Mouse (Mus musculus): ENCODE results near the gene Clic3. TPM values are rescaled to one million over a fixed set of nuclear protein-coding genes. Genes with fewer than 3 reads are reported as not detected.

Clic3 gene
- polyA plus RNA-seq, 1 experiment from 2014 or later = 2.2 TPM

DNA sequence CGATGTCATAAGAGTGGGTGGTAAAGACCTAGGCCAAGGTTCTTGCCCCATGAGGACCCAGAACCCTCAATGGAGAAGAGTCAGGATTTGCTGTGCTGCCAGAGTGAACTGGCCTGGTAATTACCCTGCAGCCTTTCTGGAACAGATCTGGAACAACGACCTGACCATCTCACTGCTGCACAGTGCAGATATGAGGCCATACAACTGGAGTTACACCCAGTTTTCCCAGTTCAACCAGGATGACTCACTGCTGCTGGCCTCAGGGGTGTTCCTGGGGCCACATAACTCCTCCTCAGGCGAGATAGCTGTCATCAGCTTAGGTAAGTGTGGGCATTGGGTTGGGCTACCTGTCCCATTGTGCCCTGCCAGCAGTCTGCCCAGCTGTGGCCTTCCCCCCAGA lies 46.1 kb downstream of the Clic3 start:
- H3K36me3 ChIP-seq (replicated peaks; ENCODE audit: control insufficient read depth, insufficient read depth) = peaks cover 37% of the 10 kb centered on the region
- no peak overlapping the region for H3K27ac ChIP-seq
- no peak overlapping the region for H3K9ac ChIP-seq
- H3K27me3 ChIP-seq (ENCODE audit: control insufficient read depth, insufficient read depth, low read length) = no peaks in the 10 kb centered on the region
- no peak overlapping the region for H3K4me3 ChIP-seq (replicated peaks; ENCODE audit: low read length)
- DNase-seq (ENCODE audit: low spot score) = no peak
- no peak overlapping the region for H3K4me2 ChIP-seq (replicated peaks)
- ATAC-seq (ENCODE audit: low FRiP score) = no peak
- 95% methylated on average over 3 of the region's 3 CpGs for WGBS
- H3K4me1 ChIP-seq (replicated peaks; ENCODE audit: control insufficient read depth, insufficient read depth, low read length) = peaks cover 11% of the 10 kb centered on the region
- H3K9me3 ChIP-seq (ENCODE audit: control insufficient read depth, low read length) = no peaks in the 10 kb centered on the region

DNA sequence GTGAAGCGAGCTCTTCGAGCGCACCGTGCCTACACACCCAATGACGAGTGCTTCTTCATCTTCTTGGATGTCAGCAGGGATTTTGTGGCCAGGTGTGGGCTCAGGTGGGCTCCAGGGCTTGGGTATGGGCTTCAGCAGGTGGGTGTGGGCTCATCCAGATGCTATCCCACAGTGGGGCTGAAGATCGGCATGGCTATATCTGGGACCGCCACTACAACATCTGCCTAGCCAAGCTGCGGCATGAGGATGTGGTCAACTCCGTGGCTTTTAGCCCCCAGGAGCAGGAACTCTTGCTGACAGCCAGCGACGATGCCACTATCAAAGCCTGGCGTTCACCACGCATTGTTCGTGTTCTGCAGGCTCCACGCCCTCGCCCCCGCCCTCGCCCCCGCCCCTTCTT lies 47.9 kb downstream of the Clic3 start:
- WGBS = 92% methylated on average over 19 of the region's 19 CpGs
- Histone ChIP-seq H3K27ac (no peak overlapping the region), H3K9me3 (ENCODE audit: control insufficient read depth, low read length) (no peaks in the 10 kb centered on the region), H3K4me3 (replicated peaks; ENCODE audit: low read length) (no peak overlapping the region), H3K4me1 (replicated peaks; ENCODE audit: control insufficient read depth, insufficient read depth, low read length) (peaks cover 11% of the 10 kb centered on the region), H3K36me3 (replicated peaks; ENCODE audit: control insufficient read depth, insufficient read depth) (peaks cover 37% of the 10 kb centered on the region), H3K4me2 (replicated peaks) (no peak overlapping the region), H3K9ac (no peak overlapping the region), H3K27me3 (ENCODE audit: control insufficient read depth, insufficient read depth, low read length) (no peaks in the 10 kb centered on the region)
- DNase-seq (ENCODE audit: low spot score) = no peak
- ATAC-seq (ENCODE audit: low FRiP score) = no peak

DNA sequence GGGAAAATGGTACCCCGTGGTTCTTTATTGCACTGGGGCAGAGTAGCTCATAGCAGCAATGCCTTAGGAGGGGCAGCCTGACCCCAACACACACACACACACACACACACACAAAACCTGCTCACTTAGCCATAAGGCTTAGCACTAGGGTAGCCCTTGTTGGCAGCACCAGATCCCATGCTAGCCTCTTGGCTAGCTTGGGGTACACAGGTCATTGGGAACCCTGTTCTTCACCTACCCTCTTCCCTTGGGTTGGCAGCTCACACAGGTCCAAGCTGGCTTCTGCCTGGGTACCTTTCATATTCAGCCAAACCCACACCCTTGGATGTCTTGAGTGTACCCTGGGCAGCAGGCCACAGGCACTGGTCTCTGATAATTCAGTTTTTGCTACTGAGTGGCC lies 48.4 kb downstream of the Clic3 start:
- no peak for DNase-seq (ENCODE audit: low spot score)
- Histone ChIP-seq H3K27me3 (ENCODE audit: control insufficient read depth, insufficient read depth, low read length) (no peaks in the 10 kb centered on the region), H3K4me2 (replicated peaks) (no peak overlapping the region), H3K9me3 (ENCODE audit: control insufficient read depth, low read length) (no peaks in the 10 kb centered on the region), H3K36me3 (replicated peaks; ENCODE audit: control insufficient read depth, insufficient read depth) (peaks cover 37% of the 10 kb centered on the region), H3K9ac (no peak overlapping the region), H3K4me3 (replicated peaks; ENCODE audit: low read length) (no peak overlapping the region), H3K4me1 (replicated peaks; ENCODE audit: control insufficient read depth, insufficient read depth, low read length) (peaks cover 11% of the 10 kb centered on the region), H3K27ac (no peak overlapping the region)
- ATAC-seq (ENCODE audit: low FRiP score) = no peak
- 86% methylated on average over 1 of the region's 1 CpGs for WGBS

DNA sequence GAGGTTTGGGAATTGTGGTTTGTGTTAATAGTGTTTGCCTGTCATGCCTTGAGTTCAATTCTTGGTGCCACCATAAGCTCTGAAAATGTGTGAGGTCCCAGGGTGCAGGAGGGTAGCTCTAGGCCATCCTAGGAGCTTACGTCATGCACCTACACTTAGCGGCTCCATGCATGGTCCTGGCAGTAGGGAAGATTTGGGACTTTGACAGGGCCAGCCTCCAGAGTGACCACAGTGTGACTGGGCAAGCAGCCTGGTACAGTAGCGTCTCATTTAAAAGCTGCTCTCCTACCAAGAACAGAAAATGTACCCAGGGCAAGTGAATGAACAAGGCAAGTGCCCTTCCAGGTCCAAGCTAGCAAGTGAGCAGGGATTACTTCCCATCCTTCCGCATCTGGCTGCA lies 49.2 kb downstream of the Clic3 start:
- H3K4me1 ChIP-seq (replicated peaks; ENCODE audit: control insufficient read depth, insufficient read depth, low read length) = peaks cover 11% of the 10 kb centered on the region
- WGBS = 95% methylated on average over 4 of the region's 4 CpGs
- H3K27me3 ChIP-seq (ENCODE audit: control insufficient read depth, insufficient read depth, low read length) = no peaks in the 10 kb centered on the region
- ATAC-seq (ENCODE audit: low FRiP score) (no peak), DNase-seq (ENCODE audit: low spot score) (no peak)
- no peak overlapping the region for H3K4me3 ChIP-seq (replicated peaks; ENCODE audit: low read length)
- no peak overlapping the region for H3K4me2 ChIP-seq (replicated peaks)
- peaks cover 37% of the 10 kb centered on the region for H3K36me3 ChIP-seq (replicated peaks; ENCODE audit: control insufficient read depth, insufficient read depth)
- no peak overlapping the region for H3K27ac ChIP-seq
- no peak overlapping the region for H3K9ac ChIP-seq
- no peaks in the 10 kb centered on the region for H3K9me3 ChIP-seq (ENCODE audit: control insufficient read depth, low read length)

DNA sequence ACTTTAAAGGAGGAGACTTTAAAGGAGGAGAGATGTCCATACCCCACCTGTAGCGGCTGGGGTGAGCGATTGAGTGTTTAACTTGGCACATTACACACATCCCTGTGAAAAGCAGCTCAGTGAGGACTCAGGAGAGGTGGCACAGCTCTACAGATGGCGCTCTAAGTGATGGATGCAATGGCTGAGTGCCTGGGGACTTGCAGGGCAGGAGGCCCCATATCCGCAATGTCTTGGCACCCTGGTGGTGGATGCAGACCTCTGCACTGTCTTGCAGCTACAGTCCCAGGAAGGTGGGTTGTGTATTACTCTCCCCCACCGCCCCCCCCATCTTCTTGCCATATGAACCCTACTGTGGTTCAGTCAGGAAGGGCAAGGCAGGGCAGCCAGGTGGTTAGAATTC lies 50.3 kb downstream of the Clic3 start:
- WGBS = 27% methylated on average over 5 of the region's 5 CpGs
- DNase-seq (ENCODE audit: low spot score) (no peak), ATAC-seq (ENCODE audit: low FRiP score) (no peak)
- no peaks in the 10 kb centered on the region for H3K9me3 ChIP-seq (ENCODE audit: control insufficient read depth, low read length)
- H3K36me3 ChIP-seq (replicated peaks; ENCODE audit: control insufficient read depth, insufficient read depth) = peaks cover 37% of the 10 kb centered on the region
- H3K4me2 ChIP-seq (replicated peaks) = no peak overlapping the region
- H3K4me1 ChIP-seq (replicated peaks; ENCODE audit: control insufficient read depth, insufficient read depth, low read length) = peaks cover 3% of the 10 kb centered on the region
- H3K27me3 ChIP-seq (ENCODE audit: control insufficient read depth, insufficient read depth, low read length) = no peaks in the 10 kb centered on the region
- no peak overlapping the region for H3K4me3 ChIP-seq (replicated peaks; ENCODE audit: low read length)
- H3K9ac ChIP-seq = no peak overlapping the region
- no peak overlapping the region for H3K27ac ChIP-seq

Small RNAs within 50 kb of the gene (microRNA-seq; reads per million reads assigned to microRNA genes)
- not detected for gene Mir3087

Other genes with a start within 250 kb of the Clic3 start
- gene Nelfb, start 245.3 kb upstream of the Clic3 start, polyA plus RNA-seq (2014; fragmentation: Nextera tagmentation; extraction: Ambion mirVana) = 88.0 and 91.6 TPM in 2 replicates
- gene Stpg3, start 242.2 kb upstream of the Clic3 start, polyA plus RNA-seq (2014; fragmentation: Nextera tagmentation; extraction: Ambion mirVana) = not detected in 2 replicates
- not detected in 2 replicates for gene Fam166a, start 238.1 kb upstream of the Clic3 start, polyA plus RNA-seq (2014; fragmentation: Nextera tagmentation; extraction: Ambion mirVana)
- 382 and 411 TPM in 2 replicates for gene Tubb4b, start 232.1 kb upstream of the Clic3 start, polyA plus RNA-seq (2014; fragmentation: Nextera tagmentation; extraction: Ambion mirVana)
- gene Slc34a3, start 222.5 kb upstream of the Clic3 start, polyA plus RNA-seq (2014; fragmentation: Nextera tagmentation; extraction: Ambion mirVana) = not detected in 2 replicates
- not detected in 2 replicates for gene Rnf224, start 220.1 kb upstream of the Clic3 start, polyA plus RNA-seq (2014; fragmentation: Nextera tagmentation; extraction: Ambion mirVana)
- gene Rnf208, start 214.6 kb upstream of the Clic3 start, polyA plus RNA-seq (2014; fragmentation: Nextera tagmentation; extraction: Ambion mirVana) = 166 and 177 TPM in 2 replicates
- gene Cysrt1, start 214.4 kb upstream of the Clic3 start, polyA plus RNA-seq (2014; fragmentation: Nextera tagmentation; extraction: Ambion mirVana) = 0.59 TPM in 1 of 2 replicates, not detected in the other
- 2.9 and 5.3 TPM in 2 replicates for gene AL732309.1, start 210.0 kb upstream of the Clic3 start, polyA plus RNA-seq (2014; fragmentation: Nextera tagmentation; extraction: Ambion mirVana)
- gene Tmem203, start 201.4 kb upstream of the Clic3 start, polyA plus RNA-seq (2014; fragmentation: Nextera tagmentation; extraction: Ambion mirVana) = 9.8 and 12.5 TPM in 2 replicates
- gene Tprn, start 194.2 kb upstream of the Clic3 start, polyA plus RNA-seq (2014; fragmentation: Nextera tagmentation; extraction: Ambion mirVana) = 13.4 and 14.7 TPM in 2 replicates
- 175 and 190 TPM in 2 replicates for gene Ssna1, start 184.4 kb upstream of the Clic3 start, polyA plus RNA-seq (2014; fragmentation: Nextera tagmentation; extraction: Ambion mirVana)
- 113 and 114 TPM in 2 replicates for gene Anapc2, start 184.4 kb upstream of the Clic3 start, polyA plus RNA-seq (2014; fragmentation: Nextera tagmentation; extraction: Ambion mirVana)
- not detected in 2 replicates for gene Tmem210, start 168.7 kb upstream of the Clic3 start, polyA plus RNA-seq (2014; fragmentation: Nextera tagmentation; extraction: Ambion mirVana)
- not detected in 2 replicates for gene Lrrc26, start 166.9 kb upstream of the Clic3 start, polyA plus RNA-seq (2014; fragmentation: Nextera tagmentation; extraction: Ambion mirVana)
- gene Grin1, start 137.7 kb upstream of the Clic3 start, polyA plus RNA-seq (2014; fragmentation: Nextera tagmentation; extraction: Ambion mirVana) = 57.2 and 68.4 TPM in 2 replicates
- gene Man1b1, start 124.5 kb upstream of the Clic3 start, polyA plus RNA-seq (2014; fragmentation: Nextera tagmentation; extraction: Ambion mirVana) = 51.6 and 66.0 TPM in 2 replicates
- gene Dpp7, start 100.5 kb upstream of the Clic3 start, polyA plus RNA-seq (2014; fragmentation: Nextera tagmentation; extraction: Ambion mirVana) = 21.5 and 24.7 TPM in 2 replicates
- gene Uap1l1, start 91.2 kb upstream of the Clic3 start, polyA plus RNA-seq (2014; fragmentation: Nextera tagmentation; extraction: Ambion mirVana) = 6.3 and 6.8 TPM in 2 replicates
- 10.0 and 10.8 TPM in 2 replicates for gene Sapcd2, start 84.5 kb upstream of the Clic3 start, polyA plus RNA-seq (2014; fragmentation: Nextera tagmentation; extraction: Ambion mirVana)
- gene Entpd2, start 61.0 kb upstream of the Clic3 start, polyA plus RNA-seq (2014; fragmentation: Nextera tagmentation; extraction: Ambion mirVana) = 2.6 and 3.3 TPM in 2 replicates
- gene Npdc1, start 57.5 kb upstream of the Clic3 start, polyA plus RNA-seq (2014; fragmentation: Nextera tagmentation; extraction: Ambion mirVana) = 365 and 378 TPM in 2 replicates
- gene Fut7, start 33.6 kb upstream of the Clic3 start, polyA plus RNA-seq (2014; fragmentation: Nextera tagmentation; extraction: Ambion mirVana) = 0.37 TPM in 1 of 2 replicates, not detected in the other
- gene Abca2, start 28.1 kb upstream of the Clic3 start, polyA plus RNA-seq (2014; fragmentation: Nextera tagmentation; extraction: Ambion mirVana) = 15.6 and 17.3 TPM in 2 replicates
- gene Paxx, start 4.3 kb downstream of the Clic3 start, polyA plus RNA-seq (2014; fragmentation: Nextera tagmentation; extraction: Ambion mirVana) = 93.1 and 109 TPM in 2 replicates
- 230 and 390 TPM in 2 replicates for gene Ptgds, start 13.2 kb downstream of the Clic3 start, polyA plus RNA-seq (2014; fragmentation: Nextera tagmentation; extraction: Ambion mirVana)
- gene Lcn12, start 37.1 kb downstream of the Clic3 start, polyA plus RNA-seq (2014; fragmentation: Nextera tagmentation; extraction: Ambion mirVana) = not detected in 2 replicates
- 116 and 118 TPM in 2 replicates for gene Fbxw5, start 43.9 kb downstream of the Clic3 start, polyA plus RNA-seq (2014; fragmentation: Nextera tagmentation; extraction: Ambion mirVana)
- 4.1 and 5.5 TPM in 2 replicates for gene C8g, start 44.9 kb downstream of the Clic3 start, polyA plus RNA-seq (2014; fragmentation: Nextera tagmentation; extraction: Ambion mirVana)
- gene Traf2, start 90.1 kb downstream of the Clic3 start, polyA plus RNA-seq (2014; fragmentation: Nextera tagmentation; extraction: Ambion mirVana) = 15.6 and 16.3 TPM in 2 replicates
- 353 and 366 TPM in 2 replicates for gene Edf1, start 101.0 kb downstream of the Clic3 start, polyA plus RNA-seq (2014; fragmentation: Nextera tagmentation; extraction: Ambion mirVana)
- gene Mamdc4, start 118.0 kb downstream of the Clic3 start, polyA plus RNA-seq (2014; fragmentation: Nextera tagmentation; extraction: Ambion mirVana) = 1.3 and 1.7 TPM in 2 replicates
- 171 and 187 TPM in 2 replicates for gene Phpt1, start 118.4 kb downstream of the Clic3 start, polyA plus RNA-seq (2014; fragmentation: Nextera tagmentation; extraction: Ambion mirVana)
- gene Ajm1, start 124.9 kb downstream of the Clic3 start, polyA plus RNA-seq (2014; fragmentation: Nextera tagmentation; extraction: Ambion mirVana) = 10.8 and 12.7 TPM in 2 replicates
- 59.0 and 61.6 TPM in 2 replicates for gene Rabl6, start 151.7 kb downstream of the Clic3 start, polyA plus RNA-seq (2014; fragmentation: Nextera tagmentation; extraction: Ambion mirVana)
- gene Ccdc183, start 160.8 kb downstream of the Clic3 start, polyA plus RNA-seq (2014; fragmentation: Nextera tagmentation; extraction: Ambion mirVana) = 0.26 and 0.44 TPM in 2 replicates
- gene Tmem141, start 165.2 kb downstream of the Clic3 start, polyA plus RNA-seq (2014; fragmentation: Nextera tagmentation; extraction: Ambion mirVana) = 52.5 and 53.5 TPM in 2 replicates
- 3.9 and 4.0 TPM in 2 replicates for gene Fcna, start 171.2 kb downstream of the Clic3 start, polyA plus RNA-seq (2014; fragmentation: Nextera tagmentation; extraction: Ambion mirVana)
- not detected in 2 replicates for gene Lcn8, start 196.3 kb downstream of the Clic3 start, polyA plus RNA-seq (2014; fragmentation: Nextera tagmentation; extraction: Ambion mirVana)
- not detected in 2 replicates for gene Lcn5, start 201.1 kb downstream of the Clic3 start, polyA plus RNA-seq (2014; fragmentation: Nextera tagmentation; extraction: Ambion mirVana)
- gene Lcn6, start 219.9 kb downstream of the Clic3 start, polyA plus RNA-seq (2014; fragmentation: Nextera tagmentation; extraction: Ambion mirVana) = not detected in 2 replicates
- not detected in 2 replicates for gene Lcn10, start 225.9 kb downstream of the Clic3 start, polyA plus RNA-seq (2014; fragmentation: Nextera tagmentation; extraction: Ambion mirVana)
- not detected in 2 replicates for gene Obp2a, start 243.2 kb downstream of the Clic3 start, polyA plus RNA-seq (2014; fragmentation: Nextera tagmentation; extraction: Ambion mirVana)
- 145 and 153 TPM in 2 replicates for gene Bmyc, start 249.9 kb downstream of the Clic3 start, polyA plus RNA-seq (2014; fragmentation: Nextera tagmentation; extraction: Ambion mirVana)

Measured in hindbrain, embryonic 14.5 days (tissue).